11 mouse cellular contexts compared by ENCODE assay signal in the genomic region with DNA sequence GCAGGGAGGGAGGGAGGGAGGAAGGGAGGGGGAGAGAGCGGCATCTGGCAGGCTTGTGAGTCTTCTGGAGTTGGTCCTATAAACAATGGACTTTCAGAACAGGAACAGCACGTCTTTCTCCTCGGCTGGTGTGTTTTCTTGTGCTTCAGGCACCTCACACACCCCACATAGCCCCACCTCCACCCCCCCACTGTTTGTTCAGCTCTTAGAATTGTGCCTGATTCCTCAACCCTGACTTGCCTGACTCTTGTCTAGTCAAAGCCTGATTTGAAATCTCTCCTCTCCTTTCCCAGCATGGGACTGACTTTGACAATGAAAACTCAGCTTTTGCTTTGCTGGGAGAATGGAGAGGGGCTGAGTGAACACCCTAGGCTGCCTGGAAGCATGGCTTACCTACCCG. TPM values are rescaled to one million over a fixed set of nuclear protein-coding genes. Genes with fewer than 3 reads are reported as not detected.
DNase-seq lines count a peak whose midpoint lies in the region; ATAC-seq and TF ChIP-seq lines count a peak whose summit lies in the region.
"Had no signal": no experiment of that assay in that cellular context is flagged by ENCODE, and none has a peak within 500 bp of the region (broad histone marks: within the 10 kb centered on the region; RNA-seq: fewer than 3 reads in every experiment).

No protein-coding gene starts in this region.

- intact Hi-C loops in left cerebral cortex, postnatal 10 days (cut with DNase I): no loop called here

- no peak for DNase-seq in forebrain, embryonic 11.5 days (ENCODE audit: low spot score)
- no peak for DNase-seq in kidney, postnatal 0 days (ENCODE audit: low spot score)
- DNase-seq in kidney, postnatal 25 days: no peak
- no peak for DNase-seq in ES-E14 (ENCODE audit: low read depth, low spot score)
- peak; percentile 76 for DNase-seq in lung, postnatal 0 days (ENCODE audit: low spot score)
- DNase-seq in left cerebral cortex, postnatal 10 days (ENCODE audit: extremely low spot score in 1 of 2, low spot score in 2 of 2): no peak
- no peak for DNase-seq in left cerebral cortex, adult 11 months (ENCODE audit: low spot score)
- DNase-seq: kidney, adult 18-20 months; thymus, postnatal 25 days had no signal

- 13% methylated on average over 4 of the region's 4 CpGs for WGBS in forebrain, embryonic 12.5 days
- WGBS in forebrain, embryonic 11.5 days: 19% methylated on average over 4 of the region's 4 CpGs
- 27% methylated on average over 4 of the region's 4 CpGs for WGBS in kidney, postnatal 0 days
- 16% methylated on average over 4 of the region's 4 CpGs for WGBS in lung, postnatal 0 days

- no peaks in the 10 kb centered on the region for H3K36me3 ChIP-seq in forebrain, embryonic 12.5 days (replicated peaks)
- H3K36me3 ChIP-seq in forebrain, embryonic 11.5 days (ENCODE audit: control insufficient read depth, insufficient read depth, low read length): no peaks in the 10 kb centered on the region
- no peaks in the 10 kb centered on the region for H3K36me3 ChIP-seq in kidney, postnatal 0 days (ENCODE audit: insufficient read depth, low read length)
- no peaks in the 10 kb centered on the region for H3K36me3 ChIP-seq in ES-E14 (ENCODE audit: control insufficient read depth, insufficient read depth, low read length, poor library complexity, severe bottlenecking)
- H3K36me3 ChIP-seq in lung, postnatal 0 days (ENCODE audit: insufficient read depth, low read length): no peaks in the 10 kb centered on the region

- H3K4me2 ChIP-seq in forebrain, embryonic 12.5 days: no peak overlapping the region
- H3K4me2 ChIP-seq in forebrain, embryonic 11.5 days (ENCODE audit: low read depth, low read length, severe bottlenecking): no peak overlapping the region
- H3K4me2 ChIP-seq in kidney, postnatal 0 days (ENCODE audit: low read length): no peak overlapping the region
- H3K4me2 ChIP-seq in lung, postnatal 0 days (replicated peaks; ENCODE audit: low read depth, low read length): no peak overlapping the region

- no peak overlapping the region for H3K9ac ChIP-seq in forebrain, embryonic 12.5 days
- no peak overlapping the region for H3K9ac ChIP-seq in forebrain, embryonic 11.5 days (ENCODE audit: low read length)
- H3K9ac ChIP-seq in kidney, postnatal 0 days (ENCODE audit: low read depth, low read length): no peak overlapping the region
- peak overlapping the region; percentile 50; the same call in 1 of the 2 replicates for H3K9ac ChIP-seq in ES-E14 (ENCODE audit: insufficient read depth, low read depth, low read length, poor library complexity, severe bottlenecking)
- no peak overlapping the region for H3K9ac ChIP-seq in lung, postnatal 0 days (replicated peaks; ENCODE audit: low read depth)
- H3K9ac ChIP-seq: liver, embryonic 14.5 days had no signal

- peaks cover 43% of the 10 kb centered on the region for H3K4me1 ChIP-seq in forebrain, embryonic 12.5 days
- peaks cover 12% of the 10 kb centered on the region; the same call in 1 of the 2 replicates for H3K4me1 ChIP-seq in forebrain, embryonic 11.5 days (replicated peaks; ENCODE audit: control insufficient read depth, insufficient read depth, low read length)
- peaks cover 3% of the 10 kb centered on the region; the same call in 1 of the 2 replicates for H3K4me1 ChIP-seq in kidney, postnatal 0 days (replicated peaks; ENCODE audit: insufficient read depth, low read length)
- H3K4me1 ChIP-seq in ES-E14 (ENCODE audit: control insufficient read depth in 2 of 2, insufficient read depth in 2 of 2, low read length in 2 of 2, poor library complexity in 1 of 2): peaks cover 30 to 32% of the 10 kb centered on the region in 2 experiments
- H3K4me1 ChIP-seq in lung, postnatal 0 days (ENCODE audit: insufficient read depth, low read depth, low read length): peaks cover 27% of the 10 kb centered on the region; the same call in 1 of the 2 replicates

- 0 out of 2 replicates have a peak overlapping the region, but pooled peaks have one; percentile 10 for H3K27ac ChIP-seq in forebrain, embryonic 12.5 days
- no peak overlapping the region for H3K27ac ChIP-seq in forebrain, embryonic 11.5 days (ENCODE audit: low read depth, low read length)
- peak overlapping the region; percentile 42; the same call in 1 of the 2 replicates for H3K27ac ChIP-seq in kidney, postnatal 0 days
- H3K27ac ChIP-seq in ES-E14 (ENCODE audit: insufficient read depth, low read depth, low read length, poor library complexity, severe bottlenecking): peak overlapping the region; percentile 88
- H3K27ac ChIP-seq in lung, postnatal 0 days (ENCODE audit: low read length): peak overlapping the region; percentile 85
- H3K27ac ChIP-seq: liver, embryonic 14.5 days had no signal

- in situ Hi-C loops in ES-E14 (cut with MboI; ENCODE audit: low sequenced_read_pairs in 2 of 2, unreplicated experiment in 2 of 2): no loop called here

- TF ChIP-seq EP300 in lung, postnatal 0 days (IDR thresholded peaks at IDR 0.05): peak; percentile 17; the same call in 1 of the 2 replicates

- H3K4me3 ChIP-seq in forebrain, embryonic 12.5 days (replicated peaks): no peak overlapping the region
- H3K4me3 ChIP-seq in forebrain, embryonic 11.5 days (ENCODE audit: low read depth, low read length): no peak overlapping the region
- no peak overlapping the region for H3K4me3 ChIP-seq in kidney, postnatal 0 days (replicated peaks; ENCODE audit: low read depth, low read length)
- H3K4me3 ChIP-seq in ES-E14 (ENCODE audit: insufficient read depth in 1 of 2, low read depth in 1 of 2, low read length in 2 of 2, poor library complexity in 1 of 2, severe bottlenecking in 1 of 2): no peak overlapping the region
- no peak overlapping the region for H3K4me3 ChIP-seq in lung, postnatal 0 days (ENCODE audit: low read depth, low read length)

- no peak for TF ChIP-seq CTCF in kidney, postnatal 0 days (IDR thresholded peaks at IDR 0.05; ENCODE audit: low read depth)
- no peak for TF ChIP-seq CTCF in lung, postnatal 0 days (IDR thresholded peaks at IDR 0.05)

- no peak for ATAC-seq in forebrain, embryonic 12.5 days (ENCODE audit: low FRiP score)
- no peak for ATAC-seq in forebrain, embryonic 11.5 days (replicated peaks; ENCODE audit: low FRiP score)
- ATAC-seq in kidney, postnatal 0 days (replicated peaks; ENCODE audit: low FRiP score, low read depth): no peak
- peak; percentile 73 for ATAC-seq in lung, postnatal 0 days

- H3K27me3 ChIP-seq in forebrain, embryonic 12.5 days: 0 out of 2 replicates have a peak, but pooled peaks cover 8% of the 10 kb centered on the region
- no peaks in the 10 kb centered on the region for H3K27me3 ChIP-seq in forebrain, embryonic 11.5 days (ENCODE audit: control insufficient read depth, insufficient read depth, low read length)
- H3K27me3 ChIP-seq in kidney, postnatal 0 days (ENCODE audit: insufficient read depth, low read length): no peaks in the 10 kb centered on the region
- no peaks in the 10 kb centered on the region for H3K27me3 ChIP-seq in lung, postnatal 0 days (replicated peaks; ENCODE audit: insufficient read depth, low read length)

- H3K9me3 ChIP-seq in forebrain, embryonic 12.5 days: no peaks in the 10 kb centered on the region
- H3K9me3 ChIP-seq in forebrain, embryonic 11.5 days (ENCODE audit: control insufficient read depth, low read length): no peaks in the 10 kb centered on the region
- H3K9me3 ChIP-seq in kidney, postnatal 0 days (replicated peaks; ENCODE audit: low read length): no peaks in the 10 kb centered on the region
- H3K9me3 ChIP-seq in ES-E14 (ENCODE audit: control insufficient read depth, insufficient read depth, low read depth, low read length): no peaks in the 10 kb centered on the region
- H3K9me3 ChIP-seq in lung, postnatal 0 days (ENCODE audit: low read length): no peaks in the 10 kb centered on the region

TF ChIP-seq in ES-E14, 5 proteins besides CTCF, POLR2A, EP300 and RAD21:
- TF ChIP-seq MAFK (IDR thresholded peaks at IDR 0.05; ENCODE audit: insufficient read depth, low read depth, low read length) (no peak), ZNF384 (IDR thresholded peaks at IDR 0.05; ENCODE audit: low read depth, low read length) (no peak), ZC3H11A (IDR thresholded peaks at IDR 0.05; ENCODE audit: borderline replicate concordance, low read depth, low read length) (no peak), CHD2 (IDR thresholded peaks at IDR 0.05; ENCODE audit: low read depth, low read length) (no peak)

RNA-seq across cellular contexts. Expression of gene Hspb8, which starts 15.3 kb away (rescaled TPM):
- polyA plus RNA-seq in forebrain, embryonic 12.5 days (2016; fragmentation: Nextera tagmentation; extraction: Ambion mirVana): 7.4 and 9.0 TPM in 2 replicates
- polyA plus RNA-seq in forebrain, embryonic 11.5 days (2014; fragmentation: Nextera tagmentation; extraction: Ambion mirVana): 8.0 and 9.8 TPM in 2 replicates
- 4.3 and 5.0 TPM in 2 replicates for polyA plus RNA-seq in kidney, postnatal 0 days (2015; fragmentation: Nextera tagmentation; extraction: Ambion mirVana)
- 11.8 and 29.1 TPM in 2 replicates for total RNA-seq in ES-E14 (2012; rRNA removed)
- 22.2 and 23.6 TPM in 2 replicates for polyA plus RNA-seq in lung, postnatal 0 days (2015; fragmentation: Nextera tagmentation; extraction: Ambion mirVana)
- total RNA-seq in left cerebral cortex, postnatal 10 days (2021): 1 to 10 TPM; 4.1 to 6.3 TPM
